In genomic region chr17:47151193-47151556, GRCm38 (mm10) we compare ENCODE assay signal across 10 mouse cellular contexts.
DNase-seq lines count a peak whose midpoint lies in the region; ATAC-seq and TF ChIP-seq lines count a peak whose summit lies in the region.
"Had no signal": no experiment of that assay in that cellular context is flagged by ENCODE, and none has a peak within 500 bp of the region (broad histone marks: within the 10 kb centered on the region; RNA-seq: fewer than 3 reads in every experiment).

No protein-coding gene starts in this region.

- H3K4me1 ChIP-seq in heart, embryonic 12.5 days (replicated peaks), result peaks cover 59% of the 10 kb centered on the region
- peaks cover 2% of the 10 kb centered on the region for H3K4me1 ChIP-seq in heart, adult 2 months (ENCODE audit: control insufficient read depth, insufficient read depth, low read length)
- H3K4me1 ChIP-seq in brown adipose tissue, adult 24 weeks (ENCODE audit: control insufficient read depth, insufficient read depth, insufficient read length, low read length), result no peaks in the 10 kb centered on the region; the same call in 1 of the 2 replicates
- H3K4me1 ChIP-seq in hindbrain, embryonic 11.5 days (replicated peaks; ENCODE audit: control insufficient read depth, insufficient read depth, low read length), result peaks cover 3% of the 10 kb centered on the region

- H3K27ac ChIP-seq in heart, embryonic 12.5 days (ENCODE audit: poor library complexity, severe bottlenecking), result peak overlapping the region; percentile 87
- no peak overlapping the region for H3K27ac ChIP-seq in heart, adult 2 months
- H3K27ac ChIP-seq in brown adipose tissue, adult 24 weeks (replicated peaks; ENCODE audit: low read depth, low read length), result no peak overlapping the region
- peak overlapping the region; percentile 24; the same call in 1 of the 2 replicates for H3K27ac ChIP-seq in hindbrain, embryonic 11.5 days (ENCODE audit: low read depth, low read length)
- H3K27ac ChIP-seq: macrophage had no signal

- no peaks in the 10 kb centered on the region for H3K79me2 ChIP-seq in heart, adult 2 months (replicated peaks; ENCODE audit: control insufficient read depth, insufficient read depth, low read length)

- no peak for TF ChIP-seq EP300 in heart, adult 2 months (IDR thresholded peaks at IDR 0.05; ENCODE audit: insufficient read depth, low read depth, low read length)

- intact Hi-C loops in heart, adult 2 months (cut with DNase I), result no loop called here
- intact Hi-C loops in left cerebral cortex, postnatal 10 days (cut with DNase I), result loop anchor here (5.0 kb wide), 1 partner anchor 61 kb away; no protein-coding TSS in a partner anchor
- intact Hi-C loops in gastrocnemius, postnatal 14 days (cut with DNase I; ENCODE audit: low total_unique reads), result no loop called here

- DNase-seq in heart, adult 2 months, result no peak
- no peak for DNase-seq in hindbrain, embryonic 11.5 days (ENCODE audit: low spot score)
- DNase-seq in layer of hippocampus, postnatal 14 days (ENCODE audit: low spot score in 2 of 2), result no peak
- DNase-seq in left cerebral cortex, postnatal 10 days (ENCODE audit: extremely low spot score in 1 of 2, low spot score in 2 of 2), result no peak
- no peak for DNase-seq in gastrocnemius, postnatal 14 days

- no peaks in the 10 kb centered on the region for H3K9me3 ChIP-seq in heart, embryonic 12.5 days (replicated peaks)
- no peaks in the 10 kb centered on the region for H3K9me3 ChIP-seq in hindbrain, embryonic 11.5 days (ENCODE audit: control insufficient read depth, low read length)

- peak overlapping the region; percentile 66 for H3K4me2 ChIP-seq in heart, embryonic 12.5 days
- no peak overlapping the region for H3K4me2 ChIP-seq in hindbrain, embryonic 11.5 days (replicated peaks; ENCODE audit: low read depth, low read length)

- H3K4me3 ChIP-seq in heart, embryonic 12.5 days, result peak overlapping the region; percentile 42
- no peak overlapping the region; the same call in 1 of the 2 replicates for H3K4me3 ChIP-seq in heart, adult 2 months
- peak overlapping the region; percentile 38; the same call in 1 of the 2 replicates for H3K4me3 ChIP-seq in brown adipose tissue, adult 24 weeks (ENCODE audit: insufficient read depth, low read depth, low read length)
- H3K4me3 ChIP-seq in hindbrain, embryonic 11.5 days (ENCODE audit: low read depth, low read length), result no peak overlapping the region

- WGBS in heart, embryonic 12.5 days, result 37% methylated on average over 5 of the region's 5 CpGs
- 59% methylated on average over 5 of the region's 5 CpGs for WGBS in heart, adult 2 months
- WGBS in hindbrain, embryonic 11.5 days, result 66% methylated on average over 5 of the region's 5 CpGs

- peak overlapping the region; percentile 57; the same call in 1 of the 2 replicates for H3K9ac ChIP-seq in heart, embryonic 12.5 days
- no peak overlapping the region for H3K9ac ChIP-seq in heart, adult 2 months (ENCODE audit: low read depth, low read length)
- H3K9ac ChIP-seq in hindbrain, embryonic 11.5 days (ENCODE audit: low read depth, low read length), result no peak overlapping the region

- peak; percentile 22; the same call in 1 of the 2 replicates for ATAC-seq in heart, embryonic 12.5 days (ENCODE audit: insufficient number of reproducible peaks, low FRiP score)
- ATAC-seq in hindbrain, embryonic 11.5 days (ENCODE audit: low FRiP score), result no peak
- 0 out of 2 replicates have a peak, but pooled peaks have one; percentile 26 for ATAC-seq in megakaryocyte-erythroid progenitor cell, adult 5-6 weeks (replicated peaks; ENCODE audit: low FRiP score, low TSS enrichment, poor library complexity, severe bottlenecking)

- no peaks in the 10 kb centered on the region for H3K27me3 ChIP-seq in heart, embryonic 12.5 days (replicated peaks)
- H3K27me3 ChIP-seq in heart, adult 2 months (ENCODE audit: control insufficient read depth, insufficient read depth, low read length), result no peaks in the 10 kb centered on the region
- no peaks in the 10 kb centered on the region for H3K27me3 ChIP-seq in hindbrain, embryonic 11.5 days (ENCODE audit: control insufficient read depth, insufficient read depth, low read length)
- H3K27me3 ChIP-seq: CH12.LX had no signal

- peaks cover 16% of the 10 kb centered on the region for H3K36me3 ChIP-seq in heart, embryonic 12.5 days
- H3K36me3 ChIP-seq in heart, adult 2 months (ENCODE audit: control insufficient read depth, insufficient read depth, low read length), result no peaks in the 10 kb centered on the region
- H3K36me3 ChIP-seq in hindbrain, embryonic 11.5 days (ENCODE audit: control insufficient read depth, insufficient read depth, low read length), result no peaks in the 10 kb centered on the region

- TF ChIP-seq POLR2A in heart, adult 2 months (IDR thresholded peaks at IDR 0.05; ENCODE audit: insufficient read depth, low read depth, low read length), result no peak

- no peak for TF ChIP-seq CTCF in heart, adult 2 months (IDR thresholded peaks at IDR 0.05)

Comparison
In these comparisons a context has a peak if more than half of its experiments do, and no peak if none do; other contexts are left out.
1. H3K27ac ChIP-seq: peak in heart, embryonic 12.5 days (single experiment) and hindbrain, embryonic 11.5 days (single experiment); none in heart, adult 2 months (single experiment) and brown adipose tissue, adult 24 weeks (single experiment).
2. H3K4me3 ChIP-seq: peak in heart, embryonic 12.5 days (single experiment) and brown adipose tissue, adult 24 weeks (single experiment); none in heart, adult 2 months (single experiment) and hindbrain, embryonic 11.5 days (single experiment).